In genomic region chr11:29148901-29149300, GRCm38 (mm10) we compare ENCODE assay signal across 18 mouse cellular contexts. TPM values are rescaled to one million over a fixed set of nuclear protein-coding genes. Genes with fewer than 3 reads are reported as not detected.
DNase-seq lines count a peak whose midpoint lies in the region; ATAC-seq lines count a peak whose summit lies in the region.
"Had no signal": no experiment of that assay in that cellular context is flagged by ENCODE, and none has a peak within 500 bp of the region (broad histone marks: within the 10 kb centered on the region; RNA-seq: fewer than 3 reads in every experiment).

No protein-coding gene starts in this region.

- peak; percentile 35 for DNase-seq in midbrain, embryonic 11.5 days (ENCODE audit: low spot score, missing footprints)
- DNase-seq in heart, postnatal 14 days = no peak
- no peak for DNase-seq in kidney, adult 8-10 months
- no peak for DNase-seq in adrenal gland, adult (ENCODE audit: inconsistent age in 2 of 2, low spot score in 1 of 2)
- DNase-seq: adrenal gland, postnatal 25 days; cerebellum, adult 2 months; cerebellum, postnatal 10 days; embryo, embryonic 11 days; gastrocnemius, postnatal 36 days; heart, postnatal 10 days had no signal

- no peaks in the 10 kb centered on the region for H3K4me1 ChIP-seq in midbrain, embryonic 11.5 days (ENCODE audit: control insufficient read depth, insufficient read depth, low read length)
- H3K4me1 ChIP-seq in midbrain, embryonic 16.5 days (ENCODE audit: control insufficient read depth, insufficient read depth, low read length) = no peaks in the 10 kb centered on the region
- H3K4me1 ChIP-seq: embryonic facial prominence, embryonic 15.5 days; forebrain, embryonic 15.5 days; heart, embryonic 10.5 days; hindbrain, embryonic 13.5 days had no signal

- H3K36me3 ChIP-seq in midbrain, embryonic 11.5 days (ENCODE audit: control insufficient read depth, insufficient read depth, low read length) = peaks cover 5% of the 10 kb centered on the region
- peaks cover 14% of the 10 kb centered on the region for H3K36me3 ChIP-seq in midbrain, embryonic 16.5 days (ENCODE audit: control insufficient read depth, insufficient read depth, low read length)

- no peaks in the 10 kb centered on the region for H3K9me3 ChIP-seq in midbrain, embryonic 11.5 days (ENCODE audit: control insufficient read depth, low read length)
- H3K9me3 ChIP-seq in midbrain, embryonic 16.5 days (replicated peaks; ENCODE audit: control insufficient read depth, low read length, poor library complexity, severe bottlenecking) = no peaks in the 10 kb centered on the region
- H3K9me3 ChIP-seq: embryonic facial prominence, embryonic 15.5 days; forebrain, embryonic 15.5 days; heart, embryonic 10.5 days; hindbrain, embryonic 13.5 days had no signal

- intact Hi-C loops in heart, postnatal 14 days (cut with DNase I) = no loop called here

- H3K9ac ChIP-seq in midbrain, embryonic 11.5 days (ENCODE audit: low read length) = no peak overlapping the region
- no peak overlapping the region for H3K9ac ChIP-seq in midbrain, embryonic 16.5 days (ENCODE audit: low read depth, low read length)
- H3K9ac ChIP-seq: embryonic facial prominence, embryonic 15.5 days; forebrain, embryonic 15.5 days; hindbrain, embryonic 13.5 days had no signal

- ATAC-seq in midbrain, embryonic 11.5 days (ENCODE audit: low FRiP score) = no peak
- no peak for ATAC-seq in midbrain, embryonic 16.5 days
- 0 out of 2 replicates have a peak, but pooled peaks have one; percentile 50 for ATAC-seq in common myeloid progenitor, adult 5-6 weeks (replicated peaks; ENCODE audit: low read depth, poor library complexity, severe bottlenecking)
- 0 out of 2 replicates have a peak, but pooled peaks have one; percentile 47 for ATAC-seq in monocyte, adult 5-6 weeks (replicated peaks; ENCODE audit: insufficient number of reproducible peaks, low FRiP score, low TSS enrichment, poor library complexity, severe bottlenecking)
- ATAC-seq: forebrain, embryonic 15.5 days; hindbrain, postnatal 0 days had no signal

- H3K4me3 ChIP-seq in midbrain, embryonic 11.5 days (ENCODE audit: low read depth, low read length) = no peak overlapping the region
- no peak overlapping the region for H3K4me3 ChIP-seq in midbrain, embryonic 16.5 days (ENCODE audit: low read depth, low read length)
- H3K4me3 ChIP-seq: embryonic facial prominence, embryonic 15.5 days; forebrain, embryonic 15.5 days; heart, embryonic 10.5 days; hindbrain, embryonic 13.5 days had no signal

- 99% methylated on average over 2 of the region's 2 CpGs for WGBS in midbrain, embryonic 11.5 days
- WGBS in midbrain, embryonic 16.5 days = 85% methylated on average over 2 of the region's 2 CpGs

- no peak overlapping the region for H3K4me2 ChIP-seq in midbrain, embryonic 11.5 days
- no peak overlapping the region for H3K4me2 ChIP-seq in midbrain, embryonic 16.5 days (ENCODE audit: low read length)
- H3K4me2 ChIP-seq: embryonic facial prominence, embryonic 15.5 days; forebrain, embryonic 15.5 days; hindbrain, embryonic 13.5 days had no signal

- H3K27me3 ChIP-seq in midbrain, embryonic 11.5 days (ENCODE audit: control insufficient read depth, insufficient read depth, low read length) = no peaks in the 10 kb centered on the region
- no peaks in the 10 kb centered on the region for H3K27me3 ChIP-seq in midbrain, embryonic 16.5 days (ENCODE audit: control insufficient read depth, insufficient read depth, low read depth, low read length)
- H3K27me3 ChIP-seq: embryonic facial prominence, embryonic 15.5 days; forebrain, embryonic 15.5 days; hindbrain, embryonic 13.5 days had no signal

- H3K27ac ChIP-seq in midbrain, embryonic 11.5 days (ENCODE audit: low read depth, low read length) = no peak overlapping the region
- H3K27ac ChIP-seq in midbrain, embryonic 16.5 days (ENCODE audit: low read length) = no peak overlapping the region
- H3K27ac ChIP-seq: embryonic facial prominence, embryonic 15.5 days; forebrain, embryonic 15.5 days; heart, embryonic 10.5 days; hindbrain, embryonic 13.5 days; hindbrain, postnatal 0 days had no signal

RNA-seq across cellular contexts. Expression of gene Pnpt1, which starts 18.4 kb away (rescaled TPM):
- polyA plus RNA-seq in midbrain, embryonic 11.5 days (2014; fragmentation: Nextera tagmentation; extraction: Ambion mirVana) = 38.3 and 48.3 TPM in 2 replicates
- polyA plus RNA-seq in midbrain, embryonic 16.5 days (2015; fragmentation: Nextera tagmentation; extraction: Ambion mirVana) = 27.0 and 27.5 TPM in 2 replicates
- total RNA-seq in common myeloid progenitor, adult 5-6 weeks (2017) = 66.4 and 69.2 TPM in 2 replicates
- total RNA-seq in monocyte, adult 5-6 weeks (2017) = 29.2 to 37.6 TPM (median 35.1 TPM) in 3 replicates
- total RNA-seq in heart, postnatal 14 days (2021) = 10 to 100 TPM; 22.9 to 27.5 TPM

RNA-seq across cellular contexts. Expression of gene Ppp4r3b, which starts 23.8 kb away (rescaled TPM):
- polyA plus RNA-seq in midbrain, embryonic 11.5 days (2014; fragmentation: Nextera tagmentation; extraction: Ambion mirVana) = 105 and 115 TPM in 2 replicates
- polyA plus RNA-seq in midbrain, embryonic 16.5 days (2015; fragmentation: Nextera tagmentation; extraction: Ambion mirVana) = 69.0 and 80.4 TPM in 2 replicates
- 184 and 215 TPM in 2 replicates for total RNA-seq in common myeloid progenitor, adult 5-6 weeks (2017)
- total RNA-seq in monocyte, adult 5-6 weeks (2017) = 124 to 185 TPM (median 144 TPM) in 3 replicates
- total RNA-seq in heart, postnatal 14 days (2021) = 10 to 100 TPM; 40.1 to 41.5 TPM

Comparison
In these comparisons a context has a peak if more than half of its experiments do, and no peak if none do; other contexts are left out.
1. ATAC-seq: peak in common myeloid progenitor, adult 5-6 weeks (single experiment) and monocyte, adult 5-6 weeks (single experiment); none in midbrain, embryonic 11.5 days (single experiment) and midbrain, embryonic 16.5 days (single experiment).